8 mouse cellular contexts compared by ENCODE assay signal in genomic region chr10:58813081-58813800, GRCm38 (mm10). TPM values are rescaled to one million over a fixed set of nuclear protein-coding genes. Genes with fewer than 3 reads are reported as not detected.
A peak's percentile ranks its signal among the peaks of the same experiment; 100 is the strongest.
DNase-seq lines count a peak whose midpoint lies in the region; ATAC-seq lines count a peak whose summit lies in the region.

Gene Sh3rf3, plus strand, starts transcription at chr10:58813359.

- no peaks in the 10 kb centered on the region for H3K36me3 ChIP-seq in embryonic facial prominence, embryonic 10.5 days (replicated peaks)
- H3K36me3 ChIP-seq in heart, embryonic 16.5 days (ENCODE audit: control insufficient read depth, insufficient read depth): no peaks in the 10 kb centered on the region
- no peaks in the 10 kb centered on the region for H3K36me3 ChIP-seq in lung, embryonic 15.5 days

- peaks cover 60% of the 10 kb centered on the region for H3K27me3 ChIP-seq in embryonic facial prominence, embryonic 10.5 days (replicated peaks; ENCODE audit: low read depth, poor library complexity, severe bottlenecking)
- peaks cover 62% of the 10 kb centered on the region for H3K27me3 ChIP-seq in heart, embryonic 16.5 days (ENCODE audit: control insufficient read depth, insufficient read depth, low read length)
- peaks cover 37% of the 10 kb centered on the region for H3K27me3 ChIP-seq in lung, embryonic 15.5 days

- H3K9ac ChIP-seq in heart, embryonic 16.5 days (ENCODE audit: low read length): peak within 1 kb of the TSS; percentile 65
- H3K9ac ChIP-seq in lung, embryonic 15.5 days: peak within 1 kb of the TSS; percentile 58

- H3K9me3 ChIP-seq in embryonic facial prominence, embryonic 10.5 days: no peaks in the 10 kb centered on the region
- no peaks in the 10 kb centered on the region for H3K9me3 ChIP-seq in heart, embryonic 16.5 days (replicated peaks; ENCODE audit: control insufficient read depth, low read length)
- H3K9me3 ChIP-seq in lung, embryonic 15.5 days: no peaks in the 10 kb centered on the region

- peak within 1 kb of the TSS; percentile 77 for H3K4me3 ChIP-seq in embryonic facial prominence, embryonic 10.5 days
- H3K4me3 ChIP-seq in heart, embryonic 16.5 days (ENCODE audit: low read length): peak within 1 kb of the TSS; percentile 63
- peak within 1 kb of the TSS; percentile 54 for H3K4me3 ChIP-seq in lung, embryonic 15.5 days

- ATAC-seq in heart, embryonic 16.5 days (replicated peaks; ENCODE audit: extremely low read depth, insufficient read depth, low FRiP score): peak; percentile 47
- ATAC-seq in lung, embryonic 15.5 days (ENCODE audit: borderline replicate concordance, extremely low read depth, low FRiP score, low TSS enrichment): peak; percentile 79; the same call in 1 of the 2 replicates

- peak within 1 kb of the TSS; percentile 99 for H3K4me2 ChIP-seq in heart, embryonic 16.5 days (ENCODE audit: low read depth, low read length)
- H3K4me2 ChIP-seq in lung, embryonic 15.5 days: peak within 1 kb of the TSS; percentile 99

- H3K27ac ChIP-seq in embryonic facial prominence, embryonic 10.5 days (replicated peaks): peak within 1 kb of the TSS; percentile 62; the same call in 1 of the 2 replicates
- H3K27ac ChIP-seq in heart, embryonic 16.5 days (ENCODE audit: low read length): no peak within 1 kb of the TSS
- H3K27ac ChIP-seq in lung, embryonic 15.5 days: peak within 1 kb of the TSS; percentile 72

- peak; percentile 1 for DNase-seq in thymus, postnatal 25 days
- no peak for DNase-seq in thymus, postnatal 0 days (ENCODE audit: low spot score)
- peak; percentile 66 for DNase-seq in embryonic facial prominence, embryonic 10.5 days (ENCODE audit: low spot score)
- DNase-seq in layer of hippocampus, postnatal 10 days (ENCODE audit: low spot score in 2 of 2): peak; percentile 51 to 59
- DNase-seq in ovary, postnatal 36 days (ENCODE audit: low spot score): peak; percentile 41
- no peak for DNase-seq in adipocyte (ENCODE audit: low spot score)

- under 1% methylated on average over 79 of the region's 79 CpGs for WGBS in embryonic facial prominence, embryonic 10.5 days
- WGBS in heart, embryonic 16.5 days: under 1% methylated on average over 73 of the region's 79 CpGs
- WGBS in lung, embryonic 15.5 days: under 1% methylated on average over 67 of the region's 79 CpGs

- peaks cover 19% of the 10 kb centered on the region for H3K4me1 ChIP-seq in embryonic facial prominence, embryonic 10.5 days
- peaks cover 13% of the 10 kb centered on the region for H3K4me1 ChIP-seq in heart, embryonic 16.5 days (ENCODE audit: control insufficient read depth, insufficient read depth, low read length)
- peaks cover 21% of the 10 kb centered on the region for H3K4me1 ChIP-seq in lung, embryonic 15.5 days

RNA-seq across cellular contexts. Expression of gene Sh3rf3, which starts in this region (rescaled TPM):
- polyA plus RNA-seq in thymus, postnatal 0 days (2015; fragmentation: Nextera tagmentation; extraction: Ambion mirVana): 1.0 and 2.0 TPM in 2 replicates
- polyA plus RNA-seq in embryonic facial prominence, embryonic 10.5 days (2016; fragmentation: Nextera tagmentation; extraction: Ambion mirVana): 0.39 and 0.93 TPM in 2 replicates
- polyA plus RNA-seq in heart, embryonic 16.5 days (2015; fragmentation: Nextera tagmentation; extraction: Ambion mirVana): 0.32 and 0.95 TPM in 2 replicates
- 10 to 100 TPM; 47.8 to 50.1 TPM for total RNA-seq in layer of hippocampus, postnatal 10 days (2021)
- polyA plus RNA-seq in lung, embryonic 15.5 days (2015; fragmentation: Nextera tagmentation; extraction: Ambion mirVana): 2.4 and 2.9 TPM in 2 replicates

Comparison
In these comparisons a context has a peak if more than half of its experiments do, and no peak if none do; other contexts are left out.
1. DNase-seq: peak in thymus, postnatal 25 days (single experiment), layer of hippocampus, postnatal 10 days (2 of 2) and ovary, postnatal 36 days (single experiment); none in thymus, postnatal 0 days (single experiment) and adipocyte (single experiment).
2. Peak in DNase-seq, H3K4me3 ChIP-seq and H3K27ac ChIP-seq in embryonic facial prominence, embryonic 10.5 days; RNA of the gene not detected or under 1 TPM.
3. Peak in ATAC-seq, H3K4me3 ChIP-seq, H3K9ac ChIP-seq and H3K4me2 ChIP-seq in heart, embryonic 16.5 days; RNA of the gene not detected or under 1 TPM.
4. Peak in every context shown above with its lines, with median percentiles within 50 percentile points of each other: H3K4me3 ChIP-seq.